Mouse (Mus musculus): ENCODE data around the gene Nrsn2.

GRCm38 (mm10) chr2:152332101-152332825, 44.2 kb downstream of the Nrsn2 start, which contains the start of gene Rbck1:
- TF ChIP-seq EP300 (IDR thresholded peaks at IDR 0.05; ENCODE audit: low read depth): peak; percentile 79
- no peak for TF ChIP-seq CTCF (IDR thresholded peaks at IDR 0.05; ENCODE audit: low read depth)
